Mouse (Mus musculus) kidney, adult 11 months (tissue): ENCODE results near the gene Nme3.
"Not testable (repeated sequence)": the region's sequence is repeated elsewhere in the genome, so short reads cannot be mapped to it uniquely, and the experiment has no call there.

Experiments used
- DNase-seq: peaks from one replicate; pipeline ENCODE4 v3.0.0; 2022

The Nme3 gene

DNA sequence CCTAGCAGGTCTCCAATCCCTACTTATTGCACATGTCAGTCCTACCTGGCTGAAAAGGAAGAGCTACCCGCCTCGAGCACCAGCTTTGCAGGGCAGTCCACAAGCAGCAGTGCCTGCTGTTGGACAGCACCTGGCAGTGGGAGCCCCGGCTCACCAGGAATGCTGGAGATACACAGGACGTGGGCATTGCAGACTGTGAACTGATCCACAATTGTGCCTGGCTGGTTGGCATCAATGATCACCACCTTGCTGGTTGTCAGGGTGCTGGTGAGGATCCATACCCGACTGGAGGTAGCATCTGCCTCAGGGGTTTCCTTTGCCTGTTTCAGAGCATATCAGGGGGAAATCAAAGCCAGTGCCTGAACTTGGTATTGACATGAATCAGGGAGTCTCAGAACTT, 5.8 kb downstream of the Nme3 start:
- no peak for DNase-seq

DNA sequence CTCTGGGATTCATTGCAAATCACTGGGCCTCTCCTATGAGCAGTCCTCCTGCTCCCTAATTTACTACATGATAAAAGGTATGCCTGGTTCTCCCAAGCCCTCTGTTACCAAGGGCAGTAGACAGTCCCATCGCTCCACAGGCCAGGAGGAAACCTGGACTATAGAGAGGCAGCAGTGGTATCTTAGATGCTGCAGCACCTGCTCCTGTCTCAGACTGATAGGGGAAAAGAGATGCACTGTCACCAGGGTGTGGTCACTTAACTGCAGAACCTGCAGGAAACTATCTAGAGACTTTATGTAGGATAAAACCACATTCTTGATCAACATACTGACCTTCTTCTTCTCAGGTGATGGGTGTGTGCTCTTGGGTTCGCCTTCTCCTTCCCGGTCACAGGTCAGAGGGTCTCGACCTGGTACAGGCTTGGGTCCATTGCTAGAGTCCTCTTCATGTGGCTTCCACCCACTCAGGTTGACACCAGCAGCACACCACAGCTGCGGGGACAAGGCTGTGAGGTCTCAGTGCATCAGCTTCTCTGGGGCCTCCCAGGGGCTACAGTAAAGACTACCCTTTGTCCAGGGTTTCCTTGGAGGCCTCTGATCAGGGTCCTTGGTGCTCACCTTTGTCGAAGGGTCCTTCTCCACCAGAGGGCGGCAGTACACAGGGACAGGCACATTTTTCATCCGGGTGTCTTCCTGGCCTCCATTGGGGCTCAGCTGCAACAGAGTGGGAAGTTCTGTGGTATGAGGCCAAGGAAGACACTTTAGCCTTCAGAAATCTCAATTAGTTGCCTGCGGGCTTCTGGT, 6.6 kb downstream of the Nme3 start:
- DNase-seq: peak; percentile 17

DNA sequence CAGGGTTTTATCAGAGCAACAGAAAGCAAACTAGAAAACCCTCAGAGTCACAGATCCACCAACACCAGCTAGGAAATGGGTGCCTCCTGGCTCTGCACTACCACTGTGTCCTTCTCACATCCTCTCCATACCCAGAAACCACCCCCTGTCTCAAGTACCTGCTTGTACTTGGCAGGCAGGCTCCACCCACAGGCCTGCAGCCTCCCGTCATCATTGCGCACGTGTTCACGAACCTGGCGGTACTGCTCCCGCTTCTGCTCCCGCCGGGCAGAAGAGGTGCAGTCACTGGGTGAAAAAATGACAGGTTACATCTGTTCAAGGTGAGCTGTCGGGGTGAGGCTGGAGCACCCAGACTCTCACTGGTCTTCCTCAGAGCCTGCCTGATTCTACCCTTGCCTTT, 7.5 kb downstream of the Nme3 start:
- DNase-seq: no peak

DNA sequence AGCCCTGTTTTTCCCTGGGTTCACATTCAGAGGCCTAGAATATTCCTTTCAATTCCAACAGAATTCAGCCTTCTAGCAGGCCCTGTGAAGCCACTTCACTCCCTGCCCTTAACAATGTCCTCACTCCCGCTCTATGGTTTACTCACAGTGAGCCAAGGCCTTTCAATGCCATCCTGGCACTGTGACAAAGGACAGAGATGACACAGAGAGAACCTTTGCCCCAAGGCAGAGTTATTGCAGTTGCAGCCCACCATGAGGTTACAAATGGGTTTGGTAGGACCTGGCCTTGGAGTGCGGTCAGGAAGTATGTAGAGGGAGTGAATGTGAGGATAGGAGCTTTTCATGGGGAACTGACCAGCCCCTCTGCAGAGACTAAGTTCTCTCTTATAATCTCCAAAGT, 11.3 kb downstream of the Nme3 start:
- no peak for DNase-seq

DNA sequence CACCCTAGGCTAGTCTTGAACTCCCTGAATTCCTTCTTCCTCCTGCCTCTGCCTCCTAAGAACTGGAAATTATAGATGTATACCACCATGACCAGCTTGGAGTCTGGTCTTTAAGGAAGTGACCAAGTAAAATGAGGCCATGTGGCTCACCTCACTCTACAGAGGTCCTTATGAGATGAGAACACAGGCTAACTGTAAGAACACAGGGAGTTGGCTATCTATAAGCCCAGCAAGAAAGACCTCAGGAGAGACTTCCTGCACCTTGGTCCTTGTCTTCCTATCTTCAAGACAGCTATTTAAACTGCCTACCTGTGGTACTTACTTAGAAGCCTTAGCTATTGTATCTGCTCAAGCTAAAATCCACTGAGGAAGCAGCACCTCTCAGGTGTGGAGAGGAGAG, 17.7 kb downstream of the Nme3 start:
- DNase-seq: no peak

DNA sequence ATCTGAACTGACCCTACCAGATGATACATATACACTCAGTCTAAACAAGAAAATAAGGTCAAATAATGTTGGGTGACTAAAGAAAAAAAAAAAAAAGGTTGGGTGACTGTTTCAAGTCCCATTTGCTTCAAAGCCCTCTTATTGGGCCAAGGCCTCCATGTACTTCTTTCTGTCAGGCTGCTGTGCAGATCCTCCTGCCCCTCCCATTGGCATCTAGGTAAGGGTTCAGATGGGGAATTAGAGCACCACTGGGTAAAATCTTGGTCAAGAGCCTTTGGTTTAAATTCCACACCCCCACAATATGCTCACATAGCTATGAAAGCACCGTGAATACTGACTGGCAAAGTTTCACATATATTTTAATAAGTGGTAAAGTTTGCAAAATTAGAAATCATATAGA, 26.9 kb downstream of the Nme3 start:
- no peak for DNase-seq

DNA sequence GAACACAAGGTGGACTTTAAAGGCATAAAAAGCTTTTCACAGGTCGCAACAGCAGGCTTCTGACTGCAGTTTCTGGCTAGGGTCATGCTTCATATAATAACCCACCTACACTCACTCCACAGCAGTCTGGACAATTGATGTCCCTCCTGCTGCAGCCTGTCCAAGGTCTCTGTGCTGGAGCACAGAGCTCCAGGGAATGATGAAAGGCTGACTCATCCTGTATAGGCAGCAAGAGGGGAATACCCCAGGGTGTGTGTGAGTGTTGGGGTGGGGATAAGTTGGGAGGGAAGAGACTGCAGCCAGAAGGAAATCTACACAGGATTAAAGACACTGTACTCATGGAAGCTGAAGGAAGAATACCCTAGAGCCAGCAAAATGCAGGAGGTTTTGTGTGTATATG, 33.2 kb downstream of the Nme3 start:
- DNase-seq: no peak

DNA sequence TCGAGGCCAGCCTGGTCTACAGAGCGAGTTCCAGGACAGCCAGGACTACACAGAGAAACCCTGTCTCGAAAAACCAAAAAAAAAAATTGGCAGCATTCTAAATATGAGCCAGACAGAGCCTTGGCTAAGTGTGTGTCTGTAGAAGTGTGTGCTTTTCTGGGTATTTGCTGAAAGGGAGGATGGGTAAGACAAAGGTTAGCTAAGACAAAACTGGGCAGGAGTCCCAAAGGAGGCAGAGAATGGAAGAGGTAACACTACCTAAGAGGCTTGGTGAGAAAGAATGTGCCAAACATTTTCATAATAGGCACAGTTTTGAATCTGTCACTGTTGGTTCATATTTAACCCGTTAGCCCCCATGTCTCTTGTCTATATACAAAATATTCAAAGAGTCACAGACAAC, 36.1 kb downstream of the Nme3 start:
- DNase-seq: peak; percentile 21

DNA sequence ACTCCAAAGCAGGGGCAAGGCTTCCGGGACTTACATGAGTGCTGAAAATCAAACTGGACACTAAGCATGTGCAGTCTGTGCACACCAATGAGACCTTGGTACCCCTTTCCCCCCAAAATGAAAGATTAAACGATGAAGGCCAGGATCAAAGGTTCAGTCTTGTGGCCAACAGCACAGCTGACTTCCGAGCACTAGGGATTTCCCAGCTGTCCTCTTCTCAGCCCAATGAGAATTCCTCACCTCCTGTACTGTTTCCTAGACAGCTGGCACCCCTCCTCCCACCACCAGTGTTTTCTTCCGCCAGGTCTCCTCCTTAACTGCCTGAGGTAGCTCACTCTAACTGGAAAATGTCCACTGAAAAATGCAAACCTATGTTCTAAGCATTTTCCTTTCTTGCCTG, 36.9 kb downstream of the Nme3 start:
- no peak for DNase-seq

DNA sequence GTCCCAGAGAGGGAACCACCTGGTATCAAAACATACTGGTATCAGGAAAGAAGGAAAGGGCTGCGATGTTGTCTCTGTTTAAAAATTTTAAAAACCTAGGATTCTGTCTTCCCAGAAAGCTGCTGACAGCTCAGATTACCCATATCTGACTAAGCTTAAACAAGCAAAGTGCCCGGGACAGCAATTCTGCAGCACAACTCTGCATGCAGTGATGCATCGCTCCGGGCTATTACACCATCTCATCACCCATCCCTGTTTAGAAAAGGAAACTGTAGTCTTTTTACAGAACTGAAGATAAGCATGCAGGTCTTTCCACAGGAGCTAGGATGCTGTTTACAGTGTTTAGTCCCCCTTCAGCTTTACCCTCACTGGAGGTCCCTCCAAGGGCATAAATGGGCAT, 38.6 kb downstream of the Nme3 start:
- no peak for DNase-seq

DNA sequence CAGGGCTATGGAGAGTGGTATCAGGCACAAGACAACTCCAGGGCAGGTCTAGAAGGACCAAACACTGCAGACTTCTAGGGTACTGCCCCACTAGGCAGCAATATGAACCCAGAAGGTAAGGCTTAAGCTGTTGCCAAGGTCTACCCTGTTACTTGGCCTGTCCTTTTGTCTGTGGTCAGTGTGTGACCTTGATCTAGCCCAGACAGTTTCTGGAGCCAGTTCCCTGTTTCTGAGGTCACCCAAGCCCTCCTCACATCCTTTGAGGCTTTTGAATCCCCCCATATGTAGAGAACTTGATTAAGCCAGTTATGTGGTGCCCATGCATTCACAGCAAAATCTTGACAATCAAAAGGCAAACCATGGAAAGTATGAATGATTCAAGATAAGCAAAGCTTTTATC, 39.4 kb downstream of the Nme3 start:
- DNase-seq: no peak

DNA sequence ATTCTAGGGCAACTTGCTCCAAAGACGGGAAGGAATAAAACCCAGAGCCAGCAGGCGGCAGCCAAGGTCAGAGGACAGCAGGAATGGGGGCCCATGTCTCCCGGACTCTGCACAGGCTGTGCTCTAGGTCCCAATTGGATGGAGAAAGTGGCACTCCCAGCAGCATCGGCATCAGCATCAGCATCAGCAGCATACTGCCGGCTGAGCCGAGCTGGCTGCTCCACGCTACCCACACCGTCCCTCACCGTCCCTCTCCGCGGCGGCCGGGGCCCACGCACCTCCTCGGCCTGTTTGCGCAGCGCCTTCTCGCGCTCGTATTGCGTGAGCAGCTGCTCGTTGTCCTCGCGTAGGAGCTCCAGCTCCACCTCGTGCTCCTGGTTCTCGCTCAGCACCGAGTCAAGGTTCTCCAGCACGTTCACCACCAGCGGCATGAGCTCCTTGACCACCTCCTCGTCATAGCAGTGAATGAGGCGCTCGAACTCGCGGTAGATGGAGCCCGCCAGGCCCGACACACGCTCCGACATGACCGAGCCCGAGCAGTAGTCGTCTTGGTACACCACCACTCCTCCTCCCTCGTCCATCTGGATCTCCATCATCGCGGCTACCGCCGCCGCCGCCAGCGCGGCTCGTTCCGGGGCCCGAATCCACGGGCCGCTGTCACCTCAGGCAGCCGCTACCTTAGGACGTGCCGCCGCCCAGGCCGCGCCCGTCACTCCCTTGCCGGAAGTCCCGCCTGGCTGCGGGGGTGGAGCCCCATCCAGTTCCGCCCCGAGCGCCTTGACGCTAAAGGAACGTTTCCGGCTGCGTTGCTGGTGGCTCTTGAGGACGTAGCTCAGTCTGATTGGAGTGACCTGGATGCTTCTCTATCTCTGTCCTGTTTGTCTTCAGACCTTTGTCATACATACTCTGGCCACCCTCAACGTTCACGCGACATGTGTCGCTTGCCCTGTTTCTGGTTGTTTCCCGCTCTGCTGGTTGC, 40.2 kb downstream of the Nme3 start, which contains the start of gene Mapk8ip3:
Gene Mapk8ip3, minus strand, starts transcription at position 719 of the 979 bp plus-strand sequence.
- DNase-seq: peak; percentile 92

DNA sequence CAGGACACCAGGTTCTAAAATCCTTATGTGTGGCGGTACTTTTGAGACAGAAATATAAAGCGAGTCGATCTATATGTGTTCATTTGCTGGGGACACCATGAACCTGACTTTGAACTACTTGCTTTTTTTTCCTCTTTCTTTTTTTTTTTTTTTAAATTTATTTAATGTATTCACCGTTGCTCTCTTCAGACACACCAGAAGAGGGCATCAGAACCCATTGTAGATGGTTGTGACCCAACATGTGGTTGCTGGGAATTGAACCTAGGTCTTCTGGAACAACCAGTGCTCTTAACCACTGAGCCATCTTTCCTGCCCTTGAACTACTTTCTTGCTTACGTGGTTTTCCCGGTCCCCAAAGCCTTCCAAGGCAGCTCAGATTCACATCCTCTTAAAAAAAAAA, 41.0 kb downstream of the Nme3 start:
- DNase-seq: no peak

DNA sequence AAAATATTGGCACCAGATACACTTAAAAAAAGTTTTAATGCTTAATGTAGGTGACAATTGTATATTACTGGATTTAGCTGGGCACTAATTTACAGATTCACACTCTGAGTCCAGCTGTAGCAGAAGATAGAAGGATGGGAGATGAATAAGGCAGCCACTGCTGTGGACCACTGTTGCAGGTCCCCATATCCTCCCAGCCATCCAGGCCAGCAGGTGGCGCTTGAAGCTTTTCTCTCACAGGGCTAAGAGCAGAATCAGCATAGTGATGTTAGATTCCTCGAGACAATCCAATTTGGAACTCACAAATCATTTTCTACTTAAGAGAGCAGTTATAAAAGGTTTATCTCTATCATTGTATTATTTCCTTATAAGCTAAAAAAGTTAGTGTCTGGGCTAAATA, 46.2 kb downstream of the Nme3 start:
- DNase-seq: peak; percentile 56

DNA sequence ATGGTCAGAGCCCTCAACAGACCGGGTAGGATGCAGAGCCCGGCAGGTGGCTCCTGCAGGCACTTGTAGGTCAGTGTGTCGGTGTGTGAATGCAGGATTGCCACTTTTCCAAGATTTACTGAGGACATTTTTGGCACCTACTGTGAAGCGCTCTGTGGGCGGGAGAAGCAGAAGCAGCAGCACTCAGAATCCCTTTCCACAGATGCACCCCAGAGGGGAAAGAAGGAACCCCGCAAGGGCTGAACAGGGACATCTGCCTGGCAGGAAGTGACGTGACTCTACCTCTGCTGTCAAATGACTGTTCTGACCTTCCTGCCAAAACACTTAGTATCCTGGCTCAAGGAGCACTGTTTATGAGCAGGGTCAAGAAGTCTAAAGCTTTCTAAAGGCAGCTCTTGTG, 46.7 kb downstream of the Nme3 start:
- DNase-seq: no peak

DNA sequence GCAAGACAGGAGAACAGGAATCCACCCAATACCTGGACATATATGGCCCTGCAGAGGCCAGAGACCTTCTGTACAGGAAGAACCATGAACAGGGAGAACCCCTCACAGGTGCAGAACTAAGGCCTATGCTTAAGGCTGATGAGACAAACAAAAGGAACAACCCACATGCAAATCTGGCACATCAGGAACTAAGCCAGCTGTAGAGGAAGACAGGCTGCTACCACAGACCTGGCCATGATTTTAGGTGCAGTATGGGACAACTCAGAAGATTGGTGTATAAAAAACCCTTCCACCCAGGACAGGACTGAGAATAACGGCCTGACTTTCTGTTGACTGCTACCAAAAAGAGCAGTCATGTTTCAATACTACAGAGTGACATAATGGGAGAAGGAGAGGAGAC, 47.3 kb downstream of the Nme3 start:
- not testable (repeated sequence) for DNase-seq
